Comparison of ENCODE assay signal across 7 mouse cellular contexts in the genomic region with DNA sequence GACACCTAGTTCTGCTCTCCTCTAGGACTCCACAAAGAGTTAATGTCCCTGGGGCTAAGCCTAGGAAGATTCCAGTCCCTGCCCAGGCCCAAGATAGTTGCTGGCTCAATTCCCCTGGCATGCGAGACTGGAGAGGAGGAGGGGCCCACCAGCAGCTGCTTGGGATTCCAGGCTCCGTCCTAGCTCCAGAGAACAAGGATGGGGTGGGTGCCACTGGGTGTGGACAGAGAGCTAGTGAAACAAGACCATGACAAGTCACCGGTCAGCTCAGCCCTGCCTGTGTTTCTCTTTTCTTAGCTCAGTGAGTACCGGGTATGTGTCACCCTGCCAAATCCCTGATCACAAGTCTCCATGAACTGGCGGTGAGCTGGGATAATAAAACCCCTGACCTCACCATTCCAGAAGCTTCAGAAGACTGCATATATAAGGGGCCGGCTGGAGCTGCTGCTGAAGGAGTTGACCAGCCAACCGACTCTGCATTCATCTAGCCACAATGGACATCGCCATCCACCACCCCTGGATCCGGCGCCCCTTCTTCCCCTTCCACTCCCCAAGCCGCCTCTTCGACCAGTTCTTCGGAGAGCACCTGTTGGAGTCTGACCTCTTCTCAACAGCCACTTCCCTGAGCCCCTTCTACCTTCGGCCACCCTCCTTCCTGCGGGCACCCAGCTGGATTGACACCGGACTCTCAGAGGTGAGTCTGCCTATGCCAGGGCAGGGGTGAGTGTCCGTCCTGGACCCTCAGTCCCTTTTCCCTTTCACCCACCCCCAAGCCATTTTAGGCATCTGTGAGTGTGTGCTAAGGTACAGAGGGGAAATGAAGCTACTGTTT. TPM values are rescaled to one million over a fixed set of nuclear protein-coding genes. Genes with fewer than 3 reads are reported as not detected.
DNase-seq lines count a peak whose midpoint lies in the region; ATAC-seq and TF ChIP-seq lines count a peak whose summit lies in the region.

No protein-coding gene starts in this region.

- H3K27me3 ChIP-seq in limb, embryonic 14.5 days (ENCODE audit: control insufficient read depth, insufficient read depth, low read length): no peaks in the 10 kb centered on the region

- no peak overlapping the region for H3K27ac ChIP-seq in limb, embryonic 14.5 days (replicated peaks; ENCODE audit: low read depth, low read length)

- no peak for TF ChIP-seq POLR2A in limb, embryonic 14.5 days (IDR thresholded peaks at IDR 0.05; ENCODE audit: borderline replicate concordance, extremely low read depth, insufficient read depth, insufficient read length)

- 68% methylated on average over 17 of the region's 17 CpGs for WGBS in limb, embryonic 14.5 days

- H3K9ac ChIP-seq in limb, embryonic 14.5 days (ENCODE audit: low read depth, low read length, severe bottlenecking): no peak overlapping the region

- H3K36me3 ChIP-seq in limb, embryonic 14.5 days (ENCODE audit: control insufficient read depth, insufficient read depth, low read length): no peaks in the 10 kb centered on the region

- no peaks in the 10 kb centered on the region for H3K9me3 ChIP-seq in limb, embryonic 14.5 days (ENCODE audit: control insufficient read depth, low read length)

- no peak overlapping the region for H3K4me2 ChIP-seq in limb, embryonic 14.5 days (replicated peaks; ENCODE audit: low read depth, low read length, severe bottlenecking)

- peak; percentile 75 for ATAC-seq in limb, embryonic 14.5 days (ENCODE audit: low FRiP score, low read depth)

- peak; percentile 87 for DNase-seq in NIH3T3 (ENCODE audit: low read depth)
- peak; percentile 95 for DNase-seq in brain, adult 2 months (ENCODE audit: low read depth, low spot score)
- DNase-seq in gastrocnemius, postnatal 25 days: peak; percentile 96
- DNase-seq in kidney, adult 8-10 months: peak; percentile 80 to 92
- DNase-seq in limb, embryonic 14.5 days (ENCODE audit: low spot score): peak; percentile 63
- DNase-seq in right cerebral cortex, postnatal 25 days: peak; percentile 66
- DNase-seq in thymus, adult 18-20 months: no peak

- 0 out of 2 replicates have a peak overlapping the region, but pooled peaks have one; percentile 3 for H3K4me3 ChIP-seq in limb, embryonic 14.5 days (replicated peaks; ENCODE audit: low read length)

- peaks cover 10% of the 10 kb centered on the region for H3K4me1 ChIP-seq in limb, embryonic 14.5 days (ENCODE audit: control insufficient read depth, insufficient read depth, low read length)

RNA-seq across cellular contexts. Expression of a gene that starts 0.8 kb away (rescaled TPM):
- total RNA-seq in gastrocnemius, postnatal 25 days (2021): 100 to 1,000 TPM; 106 to 134 TPM
- polyA plus RNA-seq in limb, embryonic 14.5 days (2012; rRNA removed): 53.0 and 61.6 TPM in 2 replicates
- 47.8 and 78.7 TPM in 2 replicates for polyA plus RNA-seq in limb, embryonic 14.5 days (2014; fragmentation: Nextera tagmentation; extraction: Ambion mirVana)

RNA-seq across cellular contexts. Expression of a gene that starts 1.9 kb away (rescaled TPM):
- total RNA-seq in gastrocnemius, postnatal 25 days (2021): 1,000 to 10,000 TPM; 1,104 to 3,330 TPM
- 78.2 and 80.7 TPM in 2 replicates for polyA plus RNA-seq in limb, embryonic 14.5 days (2012; rRNA removed)
- 87.2 and 117 TPM in 2 replicates for polyA plus RNA-seq in limb, embryonic 14.5 days (2014; fragmentation: Nextera tagmentation; extraction: Ambion mirVana)

RNA-seq across cellular contexts. Expression of a gene that starts 6.7 kb away (rescaled TPM):
- total RNA-seq in gastrocnemius, postnatal 25 days (2021): 1 to 10 TPM; 1.5 to 6.5 TPM
- polyA plus RNA-seq in limb, embryonic 14.5 days (2012; rRNA removed): 3.8 and 4.9 TPM in 2 replicates
- polyA plus RNA-seq in limb, embryonic 14.5 days (2014; fragmentation: Nextera tagmentation; extraction: Ambion mirVana): 5.2 and 5.4 TPM in 2 replicates

RNA-seq across cellular contexts. Expression of a gene that starts 13.7 kb away (rescaled TPM):
- total RNA-seq in gastrocnemius, postnatal 25 days (2021): 1 to 10 TPM; 2.4 to 4.0 TPM
- polyA plus RNA-seq in limb, embryonic 14.5 days (2012; rRNA removed): 16.4 and 17.5 TPM in 2 replicates
- 16.1 and 18.9 TPM in 2 replicates for polyA plus RNA-seq in limb, embryonic 14.5 days (2014; fragmentation: Nextera tagmentation; extraction: Ambion mirVana)

RNA-seq across cellular contexts. Expression of a gene that starts 15.0 kb away (rescaled TPM):
- total RNA-seq in gastrocnemius, postnatal 25 days (2021): 1 to 10 TPM; 3.7 to 3.9 TPM
- 7.4 and 7.7 TPM in 2 replicates for polyA plus RNA-seq in limb, embryonic 14.5 days (2012; rRNA removed)
- 10.6 and 10.8 TPM in 2 replicates for polyA plus RNA-seq in limb, embryonic 14.5 days (2014; fragmentation: Nextera tagmentation; extraction: Ambion mirVana)

Comparison
In these comparisons a context has a peak if more than half of its experiments do, and no peak if none do; other contexts are left out.
1. DNase-seq: peak in NIH3T3 (single experiment), brain, adult 2 months (single experiment), gastrocnemius, postnatal 25 days (single experiment), kidney, adult 8-10 months (2 of 2), limb, embryonic 14.5 days (single experiment) and right cerebral cortex, postnatal 25 days (single experiment); none in thymus, adult 18-20 months (0 of 2).